Comparison of ENCODE assay signal across 7 mouse cellular contexts in genomic region chr9:86583740-86584139, GRCm38 (mm10). TPM values are rescaled to one million over a fixed set of nuclear protein-coding genes. Genes with fewer than 3 reads are reported as not detected.
DNase-seq lines count a peak whose midpoint lies in the region; ATAC-seq lines count a peak whose summit lies in the region.

No protein-coding gene starts in this region.

- DNase-seq in NIH3T3 (ENCODE audit: low read depth), result peak; percentile 80
- DNase-seq in forebrain, embryonic 14.5 days (ENCODE audit: low spot score), result peak; percentile 74
- peak; percentile 56 to 73 for DNase-seq in layer of hippocampus, postnatal 14 days (ENCODE audit: low spot score in 2 of 2)
- DNase-seq in right cerebral cortex, adult 2 months (ENCODE audit: low spot score in 2 of 2), result peak; percentile 75 to 84

- no peak overlapping the region for H3K9ac ChIP-seq in forebrain, embryonic 14.5 days (ENCODE audit: low read length)
- no peak overlapping the region for H3K9ac ChIP-seq in hindbrain, embryonic 15.5 days

- WGBS in forebrain, embryonic 14.5 days, result 55% methylated on average over 3 of the region's 3 CpGs
- WGBS in hindbrain, embryonic 15.5 days, result 59% methylated on average over 3 of the region's 3 CpGs

- no peaks in the 10 kb centered on the region for H3K4me1 ChIP-seq in forebrain, embryonic 14.5 days (ENCODE audit: control insufficient read depth, insufficient read depth, low read length)
- H3K4me1 ChIP-seq in hindbrain, embryonic 15.5 days (replicated peaks), result no peaks in the 10 kb centered on the region

- no peaks in the 10 kb centered on the region for H3K27me3 ChIP-seq in forebrain, embryonic 14.5 days (replicated peaks; ENCODE audit: control insufficient read depth, insufficient read depth, low read length)
- H3K27me3 ChIP-seq in hindbrain, embryonic 15.5 days, result no peaks in the 10 kb centered on the region

- no peak overlapping the region for H3K27ac ChIP-seq in forebrain, embryonic 14.5 days (ENCODE audit: low read depth, low read length)
- H3K27ac ChIP-seq in hindbrain, embryonic 15.5 days (replicated peaks), result no peak overlapping the region

- no peak overlapping the region for H3K4me2 ChIP-seq in forebrain, embryonic 14.5 days (ENCODE audit: low read length)
- H3K4me2 ChIP-seq in hindbrain, embryonic 15.5 days, result no peak overlapping the region

- H3K9me3 ChIP-seq in forebrain, embryonic 14.5 days (replicated peaks; ENCODE audit: control insufficient read depth, low read length), result no peaks in the 10 kb centered on the region
- H3K9me3 ChIP-seq in hindbrain, embryonic 15.5 days, result no peaks in the 10 kb centered on the region

- no peak overlapping the region for H3K4me3 ChIP-seq in forebrain, embryonic 14.5 days (ENCODE audit: low read depth, low read length)
- no peak overlapping the region for H3K4me3 ChIP-seq in hindbrain, embryonic 15.5 days

- no peaks in the 10 kb centered on the region for H3K36me3 ChIP-seq in forebrain, embryonic 14.5 days (ENCODE audit: control insufficient read depth, insufficient read depth, low read length)
- 0 out of 2 replicates have a peak, but pooled peaks cover 5% of the 10 kb centered on the region for H3K36me3 ChIP-seq in hindbrain, embryonic 15.5 days

- ATAC-seq in cerebellum, adult (ENCODE audit: insufficient number of reproducible peaks, low FRiP score, low TSS enrichment), result peak; percentile 58; the same call in 1 of the 2 replicates
- ATAC-seq in forebrain, embryonic 14.5 days, result peak; percentile 71
- peak; percentile 62; the same call in 1 of the 2 replicates for ATAC-seq in hindbrain, embryonic 15.5 days (ENCODE audit: low FRiP score, low read depth)
- ATAC-seq in megakaryocyte progenitor cell, adult 5-6 weeks (replicated peaks; ENCODE audit: poor library complexity), result peak; percentile 84

RNA-seq across cellular contexts. Expression of gene Rwdd2a, which starts 11.9 kb away (rescaled TPM):
- 9.0 and 9.4 TPM in 2 replicates for polyA plus RNA-seq in forebrain, embryonic 14.5 days (2014; fragmentation: Nextera tagmentation; extraction: Ambion mirVana)
- 25.2 and 29.3 TPM in 2 replicates for polyA plus RNA-seq in hindbrain, embryonic 15.5 days (2015; fragmentation: Nextera tagmentation; extraction: Ambion mirVana)
- total RNA-seq in layer of hippocampus, postnatal 14 days (2021), result 10 to 100 TPM; 32.3 to 35.7 TPM
- total RNA-seq in megakaryocyte progenitor cell, adult 5-6 weeks (2015), result 4.9 and 6.3 TPM in 2 replicates
- 2.5 and 5.7 TPM in 2 replicates for total RNA-seq in megakaryocyte progenitor cell, adult 5-6 weeks (2017)

RNA-seq across cellular contexts. Expression of gene Pgm3, which starts 12.1 kb away (rescaled TPM):
- 38.2 and 42.0 TPM in 2 replicates for polyA plus RNA-seq in forebrain, embryonic 14.5 days (2014; fragmentation: Nextera tagmentation; extraction: Ambion mirVana)
- polyA plus RNA-seq in hindbrain, embryonic 15.5 days (2015; fragmentation: Nextera tagmentation; extraction: Ambion mirVana), result 35.0 and 35.8 TPM in 2 replicates
- total RNA-seq in layer of hippocampus, postnatal 14 days (2021), result 10 to 100 TPM; 18.1 to 18.8 TPM
- 27.0 and 31.0 TPM in 2 replicates for total RNA-seq in megakaryocyte progenitor cell, adult 5-6 weeks (2015)
- 25.1 and 31.6 TPM in 2 replicates for total RNA-seq in megakaryocyte progenitor cell, adult 5-6 weeks (2017)

Comparison
In these comparisons a context has a peak if more than half of its experiments do, and no peak if none do; other contexts are left out.
1. RNA of gene Rwdd2a, which starts 11.9 kb away (total RNA-seq): 32.3 to 35.7 TPM in layer of hippocampus, postnatal 14 days; 2.5 to 6.3 TPM in megakaryocyte progenitor cell, adult 5-6 weeks; every median in the first group is over 4 times any median in the second.
2. Peak in every context shown above with its lines, with median percentiles within 50 percentile points of each other: DNase-seq and ATAC-seq.